Mouse (Mus musculus): ENCODE data around the gene Efnb3. TPM values are rescaled to one million over a fixed set of nuclear protein-coding genes. Genes with fewer than 3 reads are reported as not detected.

Gene Efnb3
- total RNA-seq, 2 experiments from 2014 or later = 1.6 to 2.3 TPM

DNA sequence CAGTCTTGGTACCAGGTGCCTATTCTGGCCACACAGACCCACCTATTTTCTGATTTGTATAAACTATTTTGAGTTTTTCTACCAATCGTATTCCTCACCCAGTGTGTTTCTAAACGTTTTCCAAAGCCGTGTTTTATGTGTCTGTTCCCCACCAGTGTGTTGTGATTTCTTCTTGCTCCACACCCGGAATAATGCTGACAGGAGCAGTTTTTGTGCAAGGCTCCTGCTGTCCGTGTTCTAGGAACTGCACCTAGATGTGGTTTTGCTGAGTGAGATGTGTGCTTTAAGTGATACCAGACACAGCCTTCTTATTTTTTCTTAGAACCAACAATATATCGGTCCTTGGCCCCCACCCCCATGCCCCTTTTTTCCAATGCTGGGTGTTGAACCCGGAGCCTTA lies 24.0 kb upstream of the Efnb3 start:
- DNase-seq = no peak

DNA sequence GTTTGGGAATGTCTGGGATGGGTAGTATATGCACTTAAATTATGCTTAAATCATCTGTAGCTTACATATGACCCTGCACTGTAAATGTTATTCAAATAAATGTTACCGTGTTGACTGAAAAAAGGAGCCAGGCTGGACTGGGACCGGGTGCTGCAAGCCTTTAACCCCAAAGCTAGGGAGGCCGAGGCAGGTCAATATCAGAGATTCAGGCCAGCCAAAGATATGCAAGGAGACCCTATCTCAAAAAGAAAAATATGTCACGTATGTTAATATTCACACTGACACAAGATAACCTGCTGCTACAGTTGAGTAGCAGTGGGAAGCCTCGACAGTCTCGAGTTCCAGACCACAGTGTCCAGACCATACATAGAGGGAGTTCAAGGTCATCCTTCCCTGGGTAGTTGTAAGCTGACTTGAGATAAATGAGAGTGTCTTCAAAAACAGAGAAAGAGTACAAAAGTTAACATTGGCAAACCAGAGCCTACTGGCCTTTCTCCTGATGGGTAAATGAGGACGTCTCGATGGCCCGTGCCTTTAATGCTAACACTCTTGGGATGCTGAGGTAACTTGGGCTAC lies 22.3 kb upstream of the Efnb3 start:
- no peak for DNase-seq

DNA sequence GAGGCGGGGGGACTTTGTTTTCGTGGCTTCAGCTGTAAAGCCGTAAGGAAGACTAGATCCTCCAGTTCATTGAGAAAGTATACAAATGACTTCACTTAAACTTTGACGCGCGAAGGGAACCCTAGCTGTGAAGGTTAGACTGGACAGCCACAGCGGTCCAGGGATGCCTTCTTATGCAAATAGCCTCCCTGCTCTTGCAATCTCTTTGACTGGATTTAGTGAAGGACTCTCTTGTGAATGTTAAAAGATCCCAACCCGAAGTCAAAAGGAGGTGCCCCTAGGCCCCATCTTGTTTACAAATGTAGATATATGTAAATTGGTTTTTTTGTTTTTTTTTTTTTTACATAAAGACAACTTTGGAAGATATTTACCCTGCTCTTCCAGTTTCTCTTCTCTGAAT lies 21.8 kb upstream of the Efnb3 start:
- no peak for DNase-seq

DNA sequence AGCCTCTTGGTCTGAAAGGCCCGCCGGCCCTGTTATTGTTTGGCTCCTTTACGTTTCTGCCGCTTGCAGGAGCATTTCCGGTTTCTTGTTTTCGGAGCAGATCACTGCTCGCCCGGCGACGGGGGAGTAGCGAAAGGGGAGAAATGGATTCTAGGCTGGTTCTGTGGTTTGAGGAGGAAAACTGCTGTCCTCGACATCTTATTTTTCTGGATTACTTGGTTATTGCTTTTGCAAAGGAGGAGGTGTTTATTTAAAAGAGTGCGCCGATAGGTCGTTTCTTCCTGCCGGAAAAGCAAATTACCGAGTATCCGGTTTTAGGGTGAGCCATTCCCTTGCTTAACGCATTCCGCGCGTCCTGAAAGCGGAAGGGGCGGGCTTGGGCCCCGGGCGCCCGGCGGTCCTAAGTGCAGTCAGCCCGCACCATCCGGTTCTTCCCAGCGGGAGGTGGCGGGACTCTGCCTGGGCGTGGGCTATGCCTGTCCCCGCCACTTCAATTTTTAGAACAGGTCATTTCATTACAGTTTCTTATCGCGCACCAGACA lies 21.2 kb upstream of the Efnb3 start:
- DNase-seq = peak; percentile 88

DNA sequence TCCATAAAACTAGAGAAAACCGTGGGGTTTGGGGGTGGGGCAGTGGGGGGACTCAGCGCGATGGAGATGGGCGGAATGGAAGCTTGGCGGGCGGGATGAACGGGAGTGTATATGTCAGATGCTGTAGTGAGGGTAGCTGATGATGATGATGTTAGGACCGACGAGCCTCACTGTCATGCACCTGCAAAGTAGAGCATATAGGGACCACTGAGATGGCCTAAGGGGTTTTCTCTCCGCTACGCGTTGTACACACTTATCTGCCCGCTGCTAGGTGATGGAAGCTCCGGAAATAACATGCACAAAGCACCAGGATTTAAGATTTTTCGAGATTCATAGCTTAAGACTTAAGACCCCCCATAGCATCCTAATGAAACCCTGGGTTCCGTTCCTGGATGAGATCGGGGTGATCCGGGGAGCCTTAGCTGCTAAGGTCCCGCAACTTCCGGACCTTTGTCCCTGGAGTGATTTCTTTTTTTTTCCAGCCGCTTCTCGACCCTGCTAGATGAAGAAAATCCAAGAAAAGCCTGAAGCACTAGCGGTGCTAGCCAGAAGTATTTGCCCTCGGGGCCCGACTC lies 20.7 kb upstream of the Efnb3 start:
- peak; percentile 25 for DNase-seq

DNA sequence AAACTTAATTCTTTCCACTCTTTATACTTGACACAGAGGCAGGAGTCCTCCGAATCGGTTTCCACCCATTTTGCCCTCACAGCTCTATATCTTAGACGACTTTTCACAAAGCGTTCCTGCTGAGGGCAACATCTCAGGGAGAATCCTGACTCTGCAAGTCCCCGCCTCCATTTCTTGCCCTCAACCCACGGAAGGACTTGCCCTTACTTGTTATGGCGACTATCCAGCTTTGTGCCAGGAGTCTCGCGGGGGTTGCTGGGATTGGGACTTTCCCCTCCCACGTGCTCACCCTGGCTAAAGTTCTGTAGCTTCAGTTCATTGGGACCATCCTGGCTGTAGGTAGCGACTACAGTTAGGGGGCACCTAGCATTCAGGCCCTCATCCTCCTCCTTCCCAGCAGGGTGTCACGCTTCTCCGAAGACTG lies 20.1 kb upstream of the Efnb3 start, which contains the start of the genes Wrap53 and Trp53:
Wrap53 (minus strand) TSS at position 165 of the 424 bp plus-strand sequence.
Trp53 (plus strand) TSS at position 269 of the 424 bp plus-strand sequence.
- DNase-seq = peak; percentile 81

DNA sequence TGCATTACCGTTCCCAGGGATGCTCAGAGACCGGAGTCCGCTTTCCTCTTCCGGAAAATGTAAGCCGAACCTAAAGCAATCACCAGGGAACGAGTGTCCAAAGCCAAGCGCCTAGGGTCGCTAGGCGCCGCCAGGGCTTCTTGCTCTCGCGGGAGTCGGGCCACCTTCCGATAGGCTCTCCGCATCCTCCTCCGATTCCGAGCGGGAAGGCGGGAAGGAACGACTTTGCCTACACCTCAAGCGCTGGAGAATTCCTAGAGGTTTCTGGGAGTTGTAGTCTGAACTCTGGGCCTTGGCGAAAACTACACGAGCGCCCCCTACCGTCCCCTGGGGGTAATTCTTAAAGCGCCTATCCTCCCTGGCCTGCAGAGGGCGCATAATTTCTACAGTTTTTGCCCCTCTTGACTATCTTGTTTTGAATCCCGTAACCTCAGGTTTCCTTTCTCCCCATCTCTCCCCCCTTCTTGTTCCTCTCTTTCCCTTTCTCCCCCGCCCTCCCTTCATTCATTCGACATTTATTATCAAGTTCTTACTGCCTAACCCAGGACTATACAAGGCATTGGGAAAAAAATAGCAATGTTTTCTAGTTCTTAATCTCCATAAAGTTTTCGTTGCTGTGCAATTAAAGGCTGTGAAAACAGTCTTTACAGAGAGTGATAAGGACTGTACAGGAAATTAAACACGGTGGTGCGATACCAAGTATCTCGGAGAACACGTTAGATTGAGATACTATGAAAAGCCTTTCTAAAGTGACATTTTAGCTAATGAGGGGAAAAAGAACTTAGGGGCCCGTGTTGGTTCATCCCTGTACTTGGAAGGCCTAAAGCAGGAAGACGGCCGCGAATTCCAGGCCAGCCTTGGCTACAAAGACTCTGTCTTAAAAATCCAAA lies 19.4 kb upstream of the Efnb3 start:
- DNase-seq = peak; percentile 94

DNA sequence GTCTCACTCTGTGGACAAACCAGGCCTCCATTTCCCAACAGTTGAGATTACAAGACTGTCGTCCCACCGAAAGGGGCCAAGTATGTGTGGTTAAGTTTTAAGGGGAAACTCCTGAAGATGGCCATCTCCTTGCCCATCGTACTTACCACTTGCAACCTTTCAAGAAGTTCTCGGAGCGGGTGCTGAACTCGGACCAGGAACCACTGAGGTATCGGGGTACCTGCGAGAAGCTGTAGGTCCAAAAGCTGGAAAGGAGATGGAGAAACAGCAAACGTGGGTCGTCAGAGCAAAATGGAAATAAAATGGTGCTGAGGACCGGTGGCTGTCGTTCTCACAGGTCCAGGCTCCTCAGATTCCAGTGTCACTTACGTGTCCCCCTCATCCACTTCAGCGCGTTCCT lies 18.3 kb upstream of the Efnb3 start:
- no peak for DNase-seq

DNA sequence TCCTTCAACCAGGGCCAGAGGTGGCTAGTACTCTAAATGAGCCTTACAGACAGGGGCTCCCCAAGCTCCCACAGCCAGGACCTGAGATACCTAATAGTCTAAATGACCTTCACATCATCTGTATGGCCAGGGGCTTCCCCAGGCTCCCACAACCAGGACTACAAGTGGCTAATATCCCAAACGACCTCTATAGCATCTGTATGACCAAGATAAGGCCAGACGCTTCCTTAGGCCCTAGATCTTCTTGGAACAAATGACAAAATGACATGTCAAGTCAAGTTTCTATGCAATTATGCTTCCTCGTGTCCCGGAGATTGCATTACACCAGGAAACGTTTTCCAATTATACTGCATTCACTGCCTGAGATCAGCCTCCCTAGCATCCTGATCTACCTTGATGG lies 16.3 kb upstream of the Efnb3 start:
- no peak for DNase-seq

DNA sequence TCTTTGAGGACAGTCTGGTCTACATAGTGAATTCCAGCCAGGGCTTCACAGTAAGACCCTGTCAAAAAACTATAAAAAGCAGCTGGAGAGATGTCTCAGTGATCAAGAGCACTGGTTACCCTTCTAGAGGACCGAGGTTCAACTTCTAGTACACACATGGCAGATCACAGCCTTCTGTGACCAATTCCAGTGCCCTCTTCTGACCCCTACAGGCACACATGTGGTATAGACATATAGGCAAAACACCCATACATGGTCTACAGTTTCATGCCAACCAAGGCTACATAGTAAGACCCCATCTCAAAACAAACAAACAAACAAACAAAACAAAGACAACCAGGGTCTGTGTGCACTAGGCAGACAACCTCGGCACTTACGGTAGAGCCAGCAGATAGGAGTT lies 15.2 kb upstream of the Efnb3 start:
- DNase-seq = no peak

DNA sequence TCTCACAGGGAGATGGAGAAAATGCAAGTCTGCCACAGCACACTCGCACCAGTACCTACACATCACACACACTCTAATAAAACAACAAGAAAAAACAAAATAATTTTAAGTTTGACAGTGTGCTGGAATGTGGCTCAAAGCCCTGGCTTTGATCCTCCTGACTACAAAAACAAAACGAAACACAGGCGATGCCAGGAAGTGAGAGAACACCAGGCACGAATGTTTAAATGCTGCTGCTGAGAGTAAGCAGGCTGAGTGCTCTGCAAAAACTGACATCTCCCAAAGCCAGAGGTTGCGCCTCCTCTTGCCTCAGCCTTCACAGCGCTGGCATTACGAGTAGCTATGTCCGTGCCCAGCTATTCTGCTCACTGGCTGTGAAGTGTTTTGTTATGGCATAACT lies 5.1 kb upstream of the Efnb3 start:
- no peak for DNase-seq

DNA sequence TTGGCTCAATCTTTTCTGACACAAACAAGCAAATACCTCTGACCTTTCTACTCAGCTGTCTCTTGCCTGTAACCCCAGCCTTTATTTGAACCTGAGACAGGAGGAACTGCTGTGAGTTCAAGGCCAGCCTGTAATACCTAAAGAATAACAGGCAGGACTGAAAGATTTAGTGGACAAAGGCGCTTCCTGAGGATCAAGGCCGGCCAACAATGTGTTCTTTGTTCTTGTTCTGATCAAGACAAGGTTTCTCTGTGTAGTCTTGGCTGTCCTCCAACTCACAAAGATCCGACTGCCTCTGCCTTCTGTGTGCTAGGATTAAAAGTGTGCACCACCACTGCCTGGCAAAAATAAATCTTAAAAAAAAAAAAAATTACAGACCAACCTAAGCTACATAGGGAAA lies 4.4 kb upstream of the Efnb3 start:
- DNase-seq = no peak

DNA sequence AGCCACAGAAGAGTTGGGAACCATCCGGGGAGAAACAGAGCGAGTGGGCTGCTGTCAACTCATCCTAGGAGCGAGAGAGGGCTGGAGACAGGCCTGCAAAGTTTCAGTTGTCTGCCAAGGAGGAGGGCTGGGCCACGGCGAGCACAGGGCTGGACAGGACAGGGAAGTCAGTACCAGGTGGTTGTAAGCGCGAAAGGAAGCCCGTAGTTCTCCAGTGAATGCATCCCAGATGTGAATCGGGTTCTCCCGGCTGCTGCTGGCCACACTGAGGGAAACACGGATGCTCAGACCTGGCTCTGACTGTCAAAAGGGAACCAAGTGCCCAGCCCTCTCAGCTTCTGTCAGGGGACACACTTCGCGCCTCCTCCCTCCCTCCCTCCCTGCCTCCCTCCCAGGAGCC lies 3.4 kb upstream of the Efnb3 start:
- DNase-seq = no peak

DNA sequence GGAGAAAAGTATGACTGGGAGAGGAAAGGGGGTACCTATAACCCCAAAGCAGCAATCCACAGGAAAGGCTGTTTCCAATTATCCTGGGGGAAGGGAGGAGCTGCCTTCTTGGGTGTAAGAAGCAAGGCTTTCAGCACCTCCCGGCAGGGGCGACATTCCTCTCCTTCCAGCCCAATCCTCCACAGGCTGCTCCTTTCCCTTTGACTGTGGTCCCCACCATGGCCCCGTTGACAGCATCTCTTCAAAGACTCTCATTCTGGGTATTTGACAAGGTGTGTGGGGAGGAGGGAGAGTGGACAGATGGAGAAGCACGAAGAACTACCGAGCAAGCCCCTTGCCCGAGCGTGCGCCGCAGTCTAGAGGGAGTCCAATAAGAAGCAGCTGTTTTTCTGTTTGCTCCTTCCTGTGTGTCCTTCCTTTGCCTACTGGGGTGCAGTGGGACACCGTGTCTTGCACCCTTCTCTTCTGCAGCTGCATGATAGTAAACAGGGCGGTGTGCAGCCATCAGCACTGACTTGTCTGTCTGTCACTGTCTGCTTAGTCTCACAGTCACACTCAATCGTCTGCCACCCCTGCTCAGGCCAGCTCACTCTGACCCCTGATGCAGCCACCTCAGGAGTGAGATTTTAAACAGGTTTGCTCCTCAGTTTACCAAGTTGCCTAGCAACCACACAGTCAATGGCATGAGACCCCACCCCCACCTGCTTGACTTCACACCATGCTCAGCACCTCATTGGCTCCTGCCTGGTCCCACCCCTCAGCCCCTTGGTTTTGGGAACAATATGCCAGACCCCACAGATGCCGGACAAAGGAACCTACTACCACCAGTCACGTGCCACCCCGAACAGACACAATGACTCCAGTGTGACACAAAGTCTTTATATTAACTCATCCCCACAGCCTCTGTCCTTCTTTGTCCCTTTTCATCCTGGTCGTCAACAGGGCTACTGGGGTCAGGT lies 1.2 kb upstream of the Efnb3 start:
- no peak for DNase-seq

DNA sequence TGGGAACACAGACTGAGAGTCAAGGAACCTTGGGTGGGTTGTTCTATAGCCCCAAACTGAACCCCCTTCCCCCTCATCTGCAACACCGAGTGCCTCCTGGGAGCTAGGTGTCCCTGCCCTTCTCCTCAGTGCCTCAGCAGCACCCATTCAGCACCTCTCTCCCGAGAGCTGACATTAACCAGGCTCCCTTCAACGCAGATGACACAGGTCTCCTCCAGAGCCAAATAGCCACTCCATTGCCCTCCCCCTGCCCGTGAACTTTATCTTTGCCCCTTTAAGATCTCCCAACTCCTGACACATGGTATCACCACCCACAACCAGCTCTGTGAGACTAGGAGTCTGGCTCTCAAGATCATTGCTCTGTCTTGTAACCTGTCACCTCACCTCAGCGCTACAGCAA lies 822 bp downstream of the Efnb3 start:
- no peak for DNase-seq

DNA sequence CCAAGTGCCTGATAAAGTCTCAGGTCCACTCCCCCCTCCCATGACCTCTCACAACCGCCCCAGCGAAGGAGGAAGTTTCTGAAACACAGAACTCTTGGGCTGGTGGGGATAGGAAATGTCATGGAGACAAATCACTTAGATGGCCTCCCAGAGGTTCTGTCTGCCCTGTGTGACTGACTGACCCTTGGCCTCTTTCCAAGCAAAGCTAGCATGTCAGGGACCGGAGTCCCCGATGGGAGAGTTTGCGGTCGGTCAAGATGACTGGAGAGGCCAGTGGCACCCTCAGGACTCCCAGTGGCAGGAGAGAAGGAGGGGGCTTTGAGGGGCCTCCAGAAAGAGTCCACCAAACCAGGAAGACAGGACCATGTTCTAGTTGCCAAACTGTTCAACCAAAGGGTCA lies 1.2 kb downstream of the Efnb3 start:
- DNase-seq = no peak

DNA sequence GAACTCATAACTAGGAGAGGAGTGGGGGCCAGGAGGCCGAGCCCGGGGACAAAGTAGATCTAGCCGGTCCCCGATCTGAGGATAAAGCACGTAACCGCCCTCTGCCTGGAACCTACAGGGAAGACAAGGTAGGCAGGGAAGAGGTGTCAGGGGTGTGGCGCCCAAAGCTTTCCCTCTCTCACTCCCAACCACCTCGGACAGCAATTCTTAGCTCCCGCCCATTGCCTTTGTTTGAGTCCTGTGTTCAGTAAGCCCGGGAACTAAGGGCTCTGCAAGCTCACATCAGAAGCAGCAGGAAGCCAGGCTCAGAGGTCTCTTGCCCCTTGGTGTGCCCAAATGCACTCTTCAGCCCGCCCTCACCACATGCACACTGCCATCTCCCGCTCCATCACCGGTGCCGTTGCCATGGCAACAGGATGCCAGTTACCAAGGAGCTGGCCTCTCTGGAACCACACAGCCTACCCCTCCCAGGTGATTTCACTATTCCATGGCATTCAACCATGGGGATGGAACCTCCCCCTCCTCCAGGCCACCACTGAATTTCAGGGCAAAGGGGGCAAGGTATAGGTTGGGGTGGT lies 2.5 kb downstream of the Efnb3 start:
- DNase-seq = no peak

DNA sequence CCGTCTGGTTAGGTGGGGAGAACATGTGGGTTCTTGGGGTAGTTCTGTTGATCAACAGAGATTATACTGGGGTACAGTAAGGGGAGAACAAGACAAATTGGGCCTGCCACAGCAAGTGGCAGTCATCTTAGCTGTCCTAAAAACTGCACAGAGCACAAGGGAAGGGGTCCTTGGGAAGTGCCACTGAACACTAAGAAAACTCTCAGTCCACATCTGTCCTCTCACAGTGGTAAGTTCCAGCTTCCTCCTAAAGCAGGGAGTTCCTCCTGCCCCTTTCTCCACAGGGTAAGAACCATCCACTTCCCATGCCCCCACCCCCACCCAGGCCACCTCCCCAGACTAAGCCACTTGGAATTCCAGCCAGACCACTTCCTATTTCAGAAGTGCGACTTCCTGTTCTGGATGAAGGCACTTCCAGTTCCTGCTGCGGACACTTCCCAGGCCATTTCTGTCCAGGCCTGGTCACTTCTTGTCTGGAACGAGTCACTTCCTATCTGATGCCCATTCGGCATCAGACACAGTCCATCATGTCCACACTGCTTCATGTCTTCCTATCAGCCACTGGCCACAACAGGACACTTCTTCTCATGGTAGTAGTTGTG lies 5.4 kb downstream of the Efnb3 start:
- no peak for DNase-seq

DNA sequence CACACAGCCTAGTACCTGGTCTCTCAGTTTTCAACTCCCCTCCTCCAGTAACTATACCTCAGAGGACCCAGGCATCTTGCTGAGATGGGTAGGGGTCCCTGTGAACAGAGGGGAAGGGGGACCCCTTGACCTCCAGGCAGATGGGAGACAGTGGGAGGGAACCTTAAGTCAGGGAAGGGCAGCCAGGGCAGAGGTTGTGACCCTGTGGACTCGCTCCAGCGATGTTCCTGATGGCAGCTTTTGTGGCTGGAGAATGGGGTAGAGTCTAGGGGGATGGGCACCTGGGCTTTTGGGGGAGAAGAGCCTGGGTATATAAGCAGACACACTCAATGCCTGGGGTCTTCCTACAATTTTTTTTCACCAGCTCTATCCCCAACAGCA lies 6.7 kb downstream of the Efnb3 start:
- no peak for DNase-seq

DNA sequence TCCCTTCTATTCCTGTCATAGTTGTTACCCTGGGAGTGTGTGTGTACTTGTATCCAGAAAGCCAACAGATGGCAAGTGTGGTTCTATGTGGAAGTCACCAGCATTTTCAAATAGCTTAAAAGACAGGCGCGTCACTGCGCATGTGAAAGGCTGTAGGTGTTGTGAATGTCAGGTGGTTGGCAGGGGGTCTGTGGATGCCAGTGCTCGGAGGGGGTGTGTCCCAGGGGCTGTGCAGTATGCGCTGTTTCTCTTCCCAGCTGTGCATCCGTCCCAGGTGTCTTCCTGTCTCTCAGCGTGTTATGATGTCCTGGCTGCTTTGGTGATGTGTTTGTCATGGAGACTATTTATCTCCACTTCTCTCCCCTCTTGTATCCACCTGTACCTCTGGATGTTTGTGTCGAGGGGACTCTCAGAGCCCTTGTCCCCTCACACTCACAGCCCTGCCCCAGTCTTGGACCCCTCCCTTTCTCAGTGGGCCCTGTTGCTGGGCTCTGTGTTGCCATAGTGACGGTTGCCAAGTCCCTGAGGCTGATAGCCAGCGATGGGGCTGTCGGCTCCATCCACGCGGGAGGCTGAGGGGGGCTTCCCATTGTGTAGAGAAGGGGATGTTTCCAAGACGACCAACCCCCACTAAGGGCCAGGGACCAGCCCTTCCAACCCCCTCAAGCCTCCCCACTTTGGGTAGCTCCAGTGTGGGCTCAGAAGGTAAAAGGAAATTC lies 7.2 kb downstream of the Efnb3 start:
- no peak for DNase-seq

DNA sequence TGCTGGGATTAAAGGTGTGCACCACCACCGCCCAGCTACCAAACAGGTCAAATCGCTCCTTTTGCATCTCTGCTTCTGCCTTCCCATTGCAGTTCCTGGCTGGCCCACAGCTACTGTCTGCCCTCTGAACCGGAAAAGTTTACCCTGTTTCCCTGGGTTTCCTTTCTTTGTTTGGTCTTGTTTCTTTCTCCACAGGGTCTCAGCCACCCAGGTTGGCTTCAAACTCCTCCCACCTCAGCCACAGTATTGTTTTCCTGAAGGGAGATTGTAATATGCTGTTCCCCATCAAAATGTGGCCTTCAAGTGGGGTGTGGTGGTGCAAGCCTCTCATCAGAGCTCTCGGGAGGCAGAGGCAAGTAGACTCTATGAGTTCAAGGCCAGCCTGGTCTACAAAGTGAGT lies 8.7 kb downstream of the Efnb3 start:
- DNase-seq = no peak

Data from gastrocnemius, postnatal 10 days (tissue).